Mouse (Mus musculus): ENCODE measurements at regions not wholly inside any gene's neighbourhood (a gene's known extent, or its start where the extent isn't known, plus 50 kb on each side); places are given as distances from the start of the nearest gene placed in this dataset.

DNA sequence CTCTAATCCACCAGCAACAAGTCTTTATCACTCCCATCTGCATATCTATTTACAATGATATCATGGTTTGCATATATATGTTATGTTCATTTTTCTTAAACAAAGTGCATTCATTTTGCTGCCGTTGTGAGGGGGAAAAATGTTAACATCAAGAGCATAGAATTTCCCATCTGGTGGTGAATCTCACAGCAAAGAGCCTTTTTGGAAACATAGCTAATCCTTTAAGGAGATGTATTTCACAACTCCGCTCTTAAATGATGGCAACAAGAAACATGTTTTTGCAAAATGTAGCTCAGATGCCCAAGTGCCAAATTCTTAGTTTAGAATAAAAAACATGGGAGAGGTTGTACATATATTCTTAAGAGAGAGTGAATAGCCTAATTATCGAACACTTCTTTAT is 99.3 kb upstream of the Col1a2 start:
- no peak for DNase-seq

DNA sequence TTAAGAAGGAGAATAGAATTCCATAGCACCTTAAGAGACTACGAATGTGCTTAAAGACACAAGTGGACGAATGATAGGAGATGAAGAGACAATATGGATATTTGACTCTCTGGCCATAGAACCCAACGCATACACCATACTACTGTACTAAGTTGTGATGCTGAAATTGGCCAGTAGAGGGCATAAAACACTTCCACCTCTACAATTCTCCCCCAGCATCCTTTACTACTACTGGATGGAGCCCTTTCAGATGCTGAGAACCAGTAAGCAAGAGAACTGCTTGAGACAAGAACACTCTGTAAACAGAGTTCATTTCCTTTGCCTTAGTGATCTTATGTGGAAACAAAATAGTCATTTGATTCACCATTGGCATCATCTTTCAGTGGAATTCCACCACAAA is 96.9 kb upstream of the Col1a2 start:
- peak; percentile 30 for DNase-seq

GRCm38 (mm10) chr6:4413201-4413600 is 91.4 kb upstream of the Col1a2 start:
- DNase-seq = no peak

DNA sequence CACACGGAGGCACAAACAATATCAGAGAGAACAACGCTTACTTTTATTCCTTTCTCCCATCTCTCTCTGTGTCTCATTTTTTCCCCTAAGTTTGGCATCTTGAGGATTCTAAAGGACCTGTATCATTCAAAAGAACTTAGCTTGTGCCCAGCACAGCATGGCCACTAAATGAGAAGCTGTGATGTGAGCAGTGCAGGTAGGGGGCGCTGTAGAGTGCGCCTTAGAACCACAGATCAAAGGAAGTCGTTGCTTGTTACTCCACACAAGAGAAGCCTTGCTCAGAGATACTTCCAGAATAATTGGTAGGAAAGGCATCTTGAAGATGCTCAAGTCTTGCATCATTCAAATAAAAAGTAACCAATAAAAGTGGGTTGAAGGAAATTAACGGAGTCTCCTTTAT is 90.4 kb upstream of the Col1a2 start:
- DNase-seq = peak; percentile 62

GRCm38 (mm10) chr6:4415206-4415605 is 89.4 kb upstream of the Col1a2 start:
- DNase-seq = no peak

GRCm38 (mm10) chr6:4417247-4417709 is 87.3 kb upstream of the Col1a2 start:
- no peak for DNase-seq

GRCm38 (mm10) chr6:4418376-4418775 is 86.2 kb upstream of the Col1a2 start:
- DNase-seq = no peak

GRCm38 (mm10) chr6:4418941-4419351 is 85.7 kb upstream of the Col1a2 start:
- DNase-seq = no peak

GRCm38 (mm10) chr6:4421466-4421865 is 83.1 kb upstream of the Col1a2 start:
- no peak for DNase-seq

DNA sequence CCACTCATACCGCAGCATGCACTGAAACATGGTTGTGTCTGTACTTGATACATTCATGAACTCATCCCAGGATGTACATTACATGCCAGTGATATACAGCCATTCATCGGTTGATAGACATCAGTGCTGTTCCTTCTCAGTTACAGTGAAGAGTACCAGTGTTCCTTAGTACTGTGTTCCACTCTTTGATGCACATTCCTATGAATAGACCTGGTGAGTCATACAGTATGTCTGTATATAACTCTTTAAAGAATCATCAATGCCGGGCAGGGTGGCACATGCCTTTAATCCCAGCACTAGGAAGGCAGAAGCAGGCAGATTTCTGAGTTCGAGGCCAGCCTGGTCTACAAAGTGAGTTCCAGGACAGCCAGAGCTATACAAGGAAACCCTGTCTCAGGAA is 77.5 kb upstream of the Col1a2 start:
- no peak for DNase-seq

- DNase-seq = no peak
These were observed 73.8 kb upstream of the Col1a2 start for GRCm38 (mm10) chr6:4430704-4431310.

GRCm38 (mm10) chr6:4432192-4432591 is 72.4 kb upstream of the Col1a2 start:
- no peak for DNase-seq

DNA sequence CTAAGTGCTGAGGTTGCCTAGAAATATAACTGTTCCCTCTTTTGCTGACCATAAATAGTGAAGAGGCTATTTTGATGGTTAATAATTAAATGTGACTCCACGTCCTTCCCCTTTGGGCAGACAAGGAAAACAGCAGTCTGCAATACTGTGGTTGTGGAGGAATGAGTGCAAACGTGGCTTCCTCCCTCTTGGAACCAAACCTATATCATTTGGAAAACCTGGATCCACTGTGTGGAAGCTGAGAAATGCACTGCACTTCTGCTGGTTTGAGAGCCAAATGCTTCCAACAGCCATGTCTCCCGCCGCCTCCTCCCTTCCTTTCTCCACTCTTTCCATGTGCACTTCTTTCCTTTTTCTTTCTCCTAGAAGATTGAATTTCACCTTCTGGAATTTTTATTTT is 68.2 kb upstream of the Col1a2 start:
- DNase-seq = no peak

- DNase-seq = no peak
These were observed 67.7 kb upstream of the Col1a2 start for GRCm38 (mm10) chr6:4436874-4437273.

GRCm38 (mm10) chr6:4441618-4442167 is 62.9 kb upstream of the Col1a2 start:
- DNase-seq = no peak

GRCm38 (mm10) chr6:4445906-4446305 is 58.7 kb upstream of the Col1a2 start:
- DNase-seq = no peak

DNA sequence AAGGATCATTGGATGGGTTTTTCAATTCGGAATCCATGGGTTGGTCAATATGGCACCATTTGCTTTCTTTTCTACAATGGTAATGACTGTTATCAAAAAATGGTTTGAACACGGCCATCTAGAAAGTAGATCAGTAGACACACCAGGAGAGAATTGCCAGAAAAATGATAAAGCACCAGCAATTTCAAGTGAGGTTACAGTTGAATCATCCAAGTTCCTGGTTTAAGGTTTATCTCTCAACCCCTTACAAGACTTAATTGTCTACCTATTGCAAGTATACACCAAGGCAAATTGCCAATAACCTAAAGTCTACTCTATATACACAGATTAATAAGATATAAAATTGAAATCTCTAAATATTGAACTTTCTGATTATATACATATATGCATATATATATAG is 53.4 kb upstream of the Col1a2 start:
- no peak for DNase-seq

Measured in thymus, postnatal 14 days (tissue).